Mouse (Mus musculus) c-Kit-negative CD71-positive TER-119-positive erythroid progenitor cells, embryonic 14.5 days (primary cell): ENCODE measurements around the gene Kdm4c.
"Not testable (repeated sequence)": the region's sequence is repeated elsewhere in the genome, so short reads cannot be mapped to it uniquely, and the experiment has no call there.

Experiments
- DNase-seq: peaks from one replicate; pipeline ENCODE4 v3.0.0-alpha.2; 2013; ENCODE audit warnings: low read depth, low spot score

The Kdm4c gene

DNA sequence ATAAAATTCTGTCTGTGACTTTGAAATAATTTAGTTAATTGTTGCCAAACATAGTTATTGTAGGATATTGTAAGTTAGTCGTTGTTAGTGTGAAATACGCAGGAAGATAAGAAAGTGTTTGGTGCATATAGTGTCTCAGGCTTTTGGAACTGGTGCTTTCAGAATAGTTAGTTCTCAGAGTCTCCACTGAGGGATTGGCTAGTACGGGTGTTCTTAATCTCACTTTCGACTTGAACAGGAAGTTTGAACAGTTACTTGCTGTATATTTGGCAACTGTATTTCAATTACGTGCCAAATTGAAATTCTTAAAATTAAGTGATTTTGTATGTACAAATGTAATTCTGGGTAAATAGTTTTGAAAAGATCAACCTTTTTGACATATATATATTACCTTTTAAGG is 68.8 kb downstream of the Kdm4c start:
- no peak for DNase-seq

DNA sequence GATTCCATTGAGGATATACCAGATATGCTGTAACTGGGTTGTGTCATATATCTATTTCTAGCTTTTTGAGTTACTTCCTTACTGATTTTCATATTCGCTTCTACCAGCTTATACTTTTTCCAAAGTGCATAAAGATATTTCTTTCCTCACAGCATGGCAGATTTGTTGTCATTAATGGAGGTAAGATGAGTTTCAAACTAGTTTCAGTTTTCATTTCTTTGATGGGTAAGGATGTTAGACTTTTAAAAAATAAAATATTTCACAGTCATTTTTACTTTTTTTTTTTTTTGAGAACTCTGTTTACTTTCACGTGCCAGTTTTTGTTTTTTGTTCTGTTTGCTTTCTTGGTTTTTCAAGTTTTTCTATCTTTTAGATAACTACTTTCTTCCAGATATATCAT is 70.6 kb downstream of the Kdm4c start:
- no peak for DNase-seq

DNA sequence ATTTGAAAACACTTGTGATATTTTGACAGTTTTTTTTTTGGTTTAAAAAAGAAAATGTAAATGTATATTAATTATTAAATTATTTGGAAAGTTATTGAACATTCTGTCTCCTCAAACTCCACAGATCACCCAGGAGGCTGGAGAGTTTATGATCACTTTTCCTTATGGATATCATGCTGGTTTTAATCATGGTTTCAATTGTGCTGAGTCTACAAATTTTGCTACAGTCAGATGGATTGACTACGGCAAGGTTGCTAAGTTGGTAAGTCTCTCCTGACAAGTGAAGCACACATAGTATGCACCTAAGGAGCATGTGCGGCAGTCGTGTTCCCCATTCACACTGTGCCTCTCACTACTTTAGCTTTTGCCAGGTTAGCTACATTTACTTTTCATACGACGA is 73.1 kb downstream of the Kdm4c start:
- DNase-seq: no peak

DNA sequence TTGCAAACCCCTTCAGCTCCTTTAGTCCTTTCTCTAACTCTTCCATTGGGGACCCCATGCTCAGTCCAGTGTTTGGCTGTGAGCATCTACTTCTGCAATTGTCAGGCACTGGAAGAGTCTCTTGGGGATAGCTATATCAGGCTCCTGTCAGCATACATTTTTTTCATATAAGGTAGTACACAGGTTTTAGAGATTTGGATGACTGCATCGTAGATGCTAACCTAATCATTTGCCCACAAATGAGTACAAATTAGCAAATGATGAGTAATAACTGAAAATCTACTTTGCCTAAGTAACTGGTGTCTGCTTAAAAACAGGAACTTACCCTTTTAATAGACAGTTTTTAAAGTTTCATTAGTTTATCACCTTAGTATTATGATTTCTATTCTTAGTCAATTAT is 77.0 kb downstream of the Kdm4c start:
- DNase-seq: no peak

DNA sequence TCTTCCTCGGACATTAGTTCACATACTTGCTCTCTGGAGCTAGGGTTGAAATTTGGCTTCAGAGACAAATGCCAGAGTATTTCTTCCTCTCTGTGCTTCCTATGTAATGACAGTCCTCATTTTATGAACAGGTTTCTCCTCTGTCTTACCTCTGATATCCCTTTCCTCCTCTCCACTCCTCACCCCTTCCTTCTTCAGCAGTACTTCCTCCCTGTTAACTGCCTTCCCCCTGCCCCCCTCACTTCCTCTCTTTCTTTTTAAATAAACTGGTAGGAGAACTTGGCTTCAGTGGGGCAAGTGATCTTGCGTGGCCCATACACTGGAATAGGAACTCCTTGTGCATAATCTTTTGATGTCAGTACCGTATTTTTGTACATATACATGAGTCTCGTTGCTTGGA is 115.2 kb downstream of the Kdm4c start:
- DNase-seq: no peak

DNA sequence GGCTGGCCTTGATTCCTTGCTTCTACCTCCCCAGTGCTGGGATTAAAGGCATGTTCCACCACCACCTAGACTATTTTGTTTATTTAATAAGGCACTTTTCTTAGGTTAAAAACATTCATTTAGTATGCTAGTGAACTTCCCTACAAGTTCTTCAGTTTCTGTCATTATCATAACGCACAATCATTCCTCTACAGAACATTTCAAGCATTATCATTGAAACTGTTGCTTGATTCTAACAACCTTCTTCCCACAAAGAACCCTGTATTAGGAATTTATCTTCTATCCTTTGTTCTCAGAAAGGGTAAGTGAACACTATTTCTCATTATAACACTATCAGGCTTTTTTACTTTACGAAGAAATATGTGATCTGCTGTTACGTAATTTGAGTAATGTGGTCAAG is 118.0 kb downstream of the Kdm4c start:
- no peak for DNase-seq

DNA sequence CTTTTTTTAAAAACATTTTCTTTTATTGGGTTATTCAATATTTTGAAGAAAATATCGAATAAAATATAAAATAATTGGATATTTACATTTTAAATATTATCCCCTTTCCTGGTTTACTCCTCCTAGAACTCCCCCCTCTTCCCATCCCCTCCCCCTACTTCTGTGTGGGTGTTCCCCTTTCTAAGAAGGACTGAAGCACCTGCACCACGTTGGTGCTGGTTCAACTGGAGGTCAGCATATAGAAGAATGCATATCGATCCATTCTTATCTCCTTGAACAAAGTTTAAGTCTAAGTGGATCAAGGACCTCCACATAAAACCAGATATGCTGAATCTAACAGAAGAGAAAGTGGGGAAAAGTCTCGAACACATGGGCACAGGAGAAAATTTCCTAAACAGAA is 144.3 kb downstream of the Kdm4c start:
- no peak for DNase-seq

DNA sequence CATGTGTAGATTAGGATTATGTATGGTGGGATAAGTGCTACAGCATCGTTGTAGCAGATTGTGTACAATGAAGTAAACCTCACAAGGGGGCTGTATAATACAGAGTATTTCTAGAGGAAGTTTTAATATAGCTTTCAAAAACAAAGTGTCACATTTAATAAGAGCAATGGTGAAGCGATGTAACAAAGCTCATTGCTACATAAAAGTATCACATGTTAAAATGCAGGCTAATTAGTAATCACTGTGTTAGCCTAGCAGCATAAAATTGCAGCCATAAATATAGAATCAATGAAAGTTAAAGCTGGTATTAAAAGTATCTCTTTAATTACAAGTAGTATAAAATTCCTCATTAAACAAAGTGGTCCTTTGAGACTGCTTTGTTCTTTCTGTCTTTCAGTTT is 150.9 kb downstream of the Kdm4c start:
- no peak for DNase-seq

DNA sequence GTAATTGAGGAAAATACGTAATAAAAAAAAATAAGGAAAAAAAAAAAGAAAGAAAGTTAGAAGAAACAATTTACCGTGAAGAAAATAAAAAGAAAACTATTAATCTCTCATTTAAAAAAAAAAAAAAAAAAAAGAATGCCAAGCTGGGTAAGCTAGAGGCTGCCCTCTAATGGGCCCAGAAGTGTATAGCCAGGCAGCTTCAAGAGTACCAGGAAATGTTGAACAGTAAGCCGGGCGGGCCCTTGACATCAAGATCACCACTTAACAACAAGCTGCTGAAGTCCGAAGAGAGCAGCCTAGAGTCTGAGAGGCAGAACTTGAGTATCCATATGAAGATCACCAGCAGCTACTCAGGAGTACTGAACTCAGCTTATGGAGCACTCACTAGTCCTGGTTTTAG is 154.3 kb downstream of the Kdm4c start:
- no peak for DNase-seq

DNA sequence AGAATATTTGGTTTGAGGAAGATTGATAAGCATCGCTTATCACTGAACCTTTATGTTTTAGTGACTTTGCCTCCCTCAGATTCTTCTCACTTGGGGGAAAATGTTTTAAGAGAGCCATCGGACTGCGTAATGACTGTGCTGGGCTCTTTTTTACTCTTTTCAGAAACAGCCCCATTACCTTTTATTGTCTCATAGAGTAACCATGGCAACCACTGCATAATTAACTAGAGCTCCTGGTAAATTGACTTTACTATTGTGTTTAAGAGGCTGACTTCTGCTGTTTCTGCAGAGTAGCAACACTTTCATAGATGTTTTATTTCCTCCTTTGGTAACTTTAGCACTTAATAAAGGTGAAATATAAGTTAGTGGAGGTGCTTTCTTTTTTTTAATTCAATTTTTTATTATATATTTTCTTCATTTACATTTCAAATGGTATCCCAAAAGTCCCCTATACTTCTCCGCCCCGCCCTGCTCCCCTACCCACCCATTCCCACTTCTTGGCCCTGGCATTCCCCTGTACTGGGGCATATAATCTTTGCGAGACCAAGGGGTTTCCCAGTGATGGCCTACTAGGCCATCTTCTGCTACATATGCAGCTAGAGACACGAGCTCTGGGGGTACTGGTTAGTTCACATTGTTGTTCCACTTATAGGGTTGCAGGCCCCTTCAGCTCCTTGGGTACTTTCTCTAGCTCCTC is 159.5 kb downstream of the Kdm4c start:
- DNase-seq: not testable (repeated sequence)

DNA sequence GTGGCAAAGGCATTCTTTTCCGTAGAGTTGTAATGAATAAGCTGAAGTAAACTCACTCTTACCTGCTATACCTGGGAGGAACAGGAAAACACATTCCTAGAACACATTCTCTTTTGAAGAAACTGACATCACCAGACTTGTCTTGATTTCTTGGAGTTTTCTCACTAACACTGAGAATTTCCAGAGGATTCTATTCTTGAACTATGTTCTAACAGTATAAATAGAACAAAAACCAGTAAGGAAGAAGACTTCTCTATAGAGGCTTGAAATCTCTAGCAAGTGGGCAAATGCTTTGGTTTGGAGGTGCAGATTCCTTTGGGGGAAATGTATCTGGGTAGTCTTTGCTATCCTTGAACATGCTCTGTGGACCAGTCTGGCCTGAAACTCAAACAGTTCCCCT is 166.4 kb downstream of the Kdm4c start:
- no peak for DNase-seq

DNA sequence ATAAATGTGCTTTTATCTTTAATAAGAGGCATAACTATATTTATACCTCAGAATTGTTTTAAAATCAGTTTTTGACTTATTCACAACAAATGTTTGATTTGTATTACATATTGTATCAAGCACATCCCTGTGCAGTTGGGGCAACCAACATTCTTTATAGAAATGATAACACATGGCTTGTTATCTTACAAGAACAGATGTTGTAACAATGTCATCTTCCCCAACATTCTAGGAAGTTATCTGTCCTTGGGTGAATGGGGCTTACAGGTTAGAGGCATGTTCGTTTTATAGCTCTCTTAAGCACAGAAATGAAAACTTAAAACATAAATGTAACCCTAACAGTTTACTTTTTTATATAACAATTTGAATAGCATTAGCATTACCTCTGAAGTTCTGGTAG is 177.5 kb downstream of the Kdm4c start:
- DNase-seq: no peak
